Mouse (Mus musculus): Measurements from ENCODE around the gene Krt32. TPM values are rescaled to one million over a fixed set of nuclear protein-coding genes. Genes with fewer than 3 reads are reported as not detected.

Gene Krt32
- total RNA-seq (2021): not detected
- long read RNA-seq, experiment 1, transcript Krt32-201 (7 exons, 1,664 nt): major isoform, 7 of 8 reads
- long read RNA-seq, experiment 1, partial matches to known transcripts: 1 of 8 reads
- long read RNA-seq, experiment 1, other reads (novel, unspliced or antisense): 0 of 8 reads
- long read RNA-seq, experiment 2: 0 reads

GRCm38 (mm10) chr11:100087861-100088260 lies at the start of gene Krt32:
Gene Krt32 (minus strand): TSS chr11:100088226.
- DNase-seq (ENCODE audit: low spot score in 2 of 2): no peak

DNA sequence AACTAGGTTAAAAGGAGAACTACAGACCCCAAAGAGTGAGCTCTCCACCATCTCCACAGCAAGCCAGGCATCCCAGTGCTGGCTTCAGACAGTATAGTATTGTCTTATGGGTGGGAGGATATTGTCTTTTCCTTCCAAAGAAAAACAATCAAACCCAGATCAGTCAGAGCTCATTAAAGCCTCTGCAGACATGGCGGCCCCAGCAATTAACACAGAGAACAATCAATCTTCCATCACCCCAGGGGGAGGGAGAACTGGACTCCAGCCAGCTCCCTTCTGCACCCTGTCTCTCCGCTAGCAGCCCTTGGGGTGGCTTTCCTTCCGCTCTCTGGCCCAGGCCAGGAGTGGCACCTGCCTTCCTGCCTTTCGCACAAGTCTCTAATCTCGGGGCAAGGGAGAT lies 49.7 kb upstream of the Krt32 start:
- no peak for DNase-seq (ENCODE audit: low spot score in 2 of 2)

DNA sequence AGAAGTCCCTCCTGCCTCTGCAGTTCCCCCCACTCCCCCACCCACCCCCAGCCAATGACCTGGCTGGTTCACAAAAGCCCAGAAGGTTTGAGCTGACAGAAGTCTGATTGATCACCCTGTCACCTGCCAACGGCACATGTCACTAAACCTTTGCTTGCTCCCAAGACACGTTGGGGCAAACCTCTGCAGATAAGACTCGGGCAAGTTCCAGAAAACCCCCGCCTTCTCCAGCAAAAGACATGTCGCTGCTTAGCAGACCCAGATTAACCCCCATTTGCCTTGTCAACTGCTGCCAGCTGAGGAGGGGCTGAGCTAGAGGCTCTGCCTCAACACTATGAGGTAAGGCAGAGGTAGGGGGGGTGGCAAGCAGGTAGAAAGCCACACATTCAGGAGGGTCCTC lies 48.5 kb upstream of the Krt32 start:
- DNase-seq (ENCODE audit: low spot score in 2 of 2): no peak

DNA sequence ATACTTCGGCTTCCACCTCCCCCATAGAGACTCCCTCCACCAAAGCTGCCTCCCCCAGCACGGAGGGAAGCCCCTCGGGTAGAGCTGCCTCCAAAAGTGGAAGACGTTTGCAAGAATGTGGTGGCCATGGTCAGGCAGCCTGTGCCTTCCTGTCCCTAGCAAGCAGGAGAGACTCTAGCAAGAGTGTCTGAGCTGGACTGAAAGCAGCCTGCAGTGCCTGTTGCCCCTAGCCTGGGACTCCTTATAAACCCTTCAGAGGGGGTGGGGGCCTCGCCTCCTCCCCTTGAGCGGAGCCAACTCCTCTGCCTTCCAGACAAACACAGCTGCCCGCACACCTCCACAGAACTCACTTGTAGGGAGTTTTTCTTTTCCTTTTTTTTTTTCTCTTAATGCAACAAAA lies 47.7 kb upstream of the Krt32 start, which contains the start of gene Krt15:
Gene Krt15 (minus strand): TSS at position 198 of the 400 bp plus-strand sequence.
- no peak for DNase-seq (ENCODE audit: low spot score in 2 of 2)

DNA sequence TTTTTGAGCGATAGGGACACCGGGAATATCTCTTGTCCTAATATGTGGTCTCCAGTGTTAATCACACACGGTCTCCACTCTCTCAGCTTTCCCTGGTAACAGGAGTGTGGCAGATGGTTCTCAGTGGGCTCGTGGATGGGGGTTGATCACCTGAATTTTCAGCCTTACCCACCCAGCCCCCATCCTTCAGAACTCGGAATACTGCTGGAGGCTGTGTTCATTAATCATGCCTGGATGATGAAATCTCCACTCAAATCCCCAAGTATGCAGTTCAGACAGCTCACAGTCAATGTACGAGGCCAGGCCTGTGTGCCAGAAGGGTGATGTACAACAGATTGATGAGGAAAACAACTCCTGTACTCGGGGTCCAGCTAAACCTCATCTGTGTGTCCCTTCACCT lies 36.9 kb upstream of the Krt32 start:
- no peak for DNase-seq (ENCODE audit: low spot score in 2 of 2)

DNA sequence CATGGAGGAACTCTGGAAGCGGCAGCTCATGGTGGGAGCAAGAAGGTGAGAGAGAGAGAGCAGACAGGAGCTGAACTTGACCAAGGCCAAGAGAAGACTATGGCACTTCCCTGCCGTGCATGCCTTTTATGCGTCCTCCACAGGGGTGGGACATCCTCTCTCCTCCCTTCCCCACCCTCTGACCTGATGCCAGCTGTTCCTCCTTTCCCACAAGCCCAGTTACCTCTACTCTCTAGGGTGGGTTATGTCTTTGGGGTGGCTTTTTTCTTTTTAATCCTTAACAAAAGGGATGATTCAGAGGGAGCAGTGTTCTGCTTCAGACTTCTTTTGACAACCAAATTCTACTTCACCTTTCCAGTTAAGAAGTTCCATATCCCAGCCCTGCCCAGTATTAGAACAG lies 33.4 kb upstream of the Krt32 start, which contains the start of gene Krt13:
Gene Krt13 (minus strand): TSS at position 101 of the 400 bp plus-strand sequence.
- no peak for DNase-seq (ENCODE audit: low spot score in 2 of 2)

GRCm38 (mm10) chr11:100120331-100120730 lies 32.3 kb upstream of the Krt32 start:
- no peak for DNase-seq (ENCODE audit: low spot score in 2 of 2)

DNA sequence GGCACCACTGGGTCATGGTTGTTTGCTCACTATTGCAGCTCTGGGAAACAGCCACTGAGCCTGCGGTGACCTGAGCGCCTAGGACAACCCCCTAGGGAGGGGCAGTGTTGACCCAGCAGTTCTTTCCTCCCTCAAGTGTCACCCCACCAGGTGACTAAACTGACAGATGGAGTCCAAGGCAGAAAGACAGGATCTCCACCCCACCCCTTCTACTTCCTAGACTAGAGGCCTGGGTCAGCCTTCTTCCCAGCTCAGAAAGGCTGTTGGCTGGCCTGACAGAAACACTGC lies 25.7 kb upstream of the Krt32 start:
- no peak for DNase-seq (ENCODE audit: low spot score in 2 of 2)

DNA sequence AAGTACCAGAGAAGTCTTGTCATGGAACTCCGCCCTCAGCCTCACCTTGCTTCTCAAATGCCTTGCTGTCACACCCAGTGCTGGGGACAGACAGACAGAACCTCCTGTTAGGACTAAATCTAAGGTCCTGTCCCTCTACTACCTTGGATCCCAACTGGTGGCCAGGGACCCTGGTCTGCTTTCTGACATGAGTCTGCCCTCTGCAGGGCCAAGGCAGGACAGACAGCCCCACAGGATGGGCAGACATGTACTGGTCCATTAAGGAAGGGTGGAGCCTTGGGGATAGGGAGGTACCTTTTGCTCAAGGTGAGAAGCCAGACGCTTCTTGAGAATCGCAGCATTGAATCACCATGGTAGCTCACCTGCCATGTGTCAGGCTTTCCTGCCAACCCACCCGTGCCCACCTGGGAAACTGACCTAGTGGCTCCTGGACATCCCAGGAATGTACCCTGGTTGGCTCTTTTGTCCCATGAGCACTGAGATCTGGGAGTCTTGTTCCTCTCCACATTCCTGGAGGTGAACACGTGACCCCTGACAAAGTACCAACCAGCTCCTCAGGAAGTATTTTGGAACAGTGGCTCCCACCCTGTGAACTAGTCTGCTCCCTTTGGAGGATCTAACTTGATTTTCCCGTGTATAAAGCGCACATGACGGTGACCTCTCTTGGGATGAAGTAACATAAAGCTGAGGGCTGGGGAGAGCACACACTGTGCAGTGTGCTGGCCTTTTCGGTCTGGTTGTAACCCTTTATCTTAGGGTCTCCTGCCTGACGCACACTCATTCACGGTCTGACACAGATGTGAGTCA lies 25.1 kb upstream of the Krt32 start:
- DNase-seq (ENCODE audit: low spot score in 2 of 2): no peak

GRCm38 (mm10) chr11:100105576-100106122 lies 17.6 kb upstream of the Krt32 start, which contains the start of gene Krt36:
Gene Krt36 (minus strand): TSS chr11:100105626.
- DNase-seq (ENCODE audit: low spot score in 2 of 2): no peak

DNA sequence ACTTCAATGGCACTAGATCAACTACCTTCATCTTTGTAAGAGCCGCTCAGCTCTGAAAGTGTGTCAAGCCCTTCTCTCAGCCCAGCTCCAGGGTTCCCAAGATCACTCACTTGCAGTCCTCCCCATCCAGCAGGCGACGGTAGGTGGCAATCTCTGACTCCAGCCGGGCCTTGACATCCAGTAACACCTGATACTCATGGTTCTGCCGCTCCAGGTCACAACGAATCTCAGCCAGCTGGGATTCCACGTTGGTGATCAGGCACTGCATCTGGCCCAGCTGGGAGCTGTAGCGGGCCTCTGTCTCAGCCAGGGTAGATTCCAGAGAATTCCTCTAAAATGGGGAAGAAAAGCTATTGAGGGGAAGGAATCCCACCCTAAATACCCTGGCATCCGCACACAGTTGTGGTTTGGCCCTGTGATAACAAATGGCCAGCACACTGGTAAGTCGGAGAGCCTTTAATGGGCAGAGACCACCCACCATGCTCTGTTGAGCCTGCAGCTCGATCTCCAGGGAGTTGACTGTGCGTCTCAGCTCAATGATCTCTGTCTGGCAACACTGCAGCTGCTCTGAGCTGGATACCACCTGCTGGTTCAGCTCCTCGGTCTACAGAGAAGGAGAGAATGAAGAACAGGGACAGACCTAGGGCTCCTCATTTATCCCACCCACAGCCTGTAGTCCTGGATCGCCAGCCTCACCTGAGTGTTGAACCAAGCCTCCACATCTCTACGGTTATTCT lies 14.8 kb upstream of the Krt32 start:
- no peak for DNase-seq (ENCODE audit: low spot score in 2 of 2)

DNA sequence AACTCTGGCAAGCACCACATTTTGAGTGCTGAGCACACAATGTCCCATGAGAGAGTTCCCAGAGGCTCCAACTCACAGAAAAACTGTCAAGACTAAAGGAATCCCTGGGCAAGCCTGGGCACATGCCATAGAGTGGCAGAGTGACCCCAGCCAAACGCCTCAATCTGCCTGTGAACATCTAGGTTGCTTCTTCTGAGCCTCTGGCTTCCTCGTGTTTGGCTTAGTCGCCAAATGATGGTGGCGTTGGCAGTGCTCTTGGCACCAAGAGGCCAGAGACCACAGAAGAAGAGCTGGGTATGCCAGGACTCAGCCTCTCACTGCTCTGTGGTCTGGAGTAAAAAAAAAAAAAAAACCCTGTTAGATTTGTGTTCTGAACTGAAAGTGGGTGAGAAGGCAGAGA lies 12.4 kb upstream of the Krt32 start:
- DNase-seq (ENCODE audit: low spot score in 2 of 2): no peak

GRCm38 (mm10) chr11:100097819-100098218 lies 9.8 kb upstream of the Krt32 start:
- DNase-seq (ENCODE audit: low spot score in 2 of 2): no peak

DNA sequence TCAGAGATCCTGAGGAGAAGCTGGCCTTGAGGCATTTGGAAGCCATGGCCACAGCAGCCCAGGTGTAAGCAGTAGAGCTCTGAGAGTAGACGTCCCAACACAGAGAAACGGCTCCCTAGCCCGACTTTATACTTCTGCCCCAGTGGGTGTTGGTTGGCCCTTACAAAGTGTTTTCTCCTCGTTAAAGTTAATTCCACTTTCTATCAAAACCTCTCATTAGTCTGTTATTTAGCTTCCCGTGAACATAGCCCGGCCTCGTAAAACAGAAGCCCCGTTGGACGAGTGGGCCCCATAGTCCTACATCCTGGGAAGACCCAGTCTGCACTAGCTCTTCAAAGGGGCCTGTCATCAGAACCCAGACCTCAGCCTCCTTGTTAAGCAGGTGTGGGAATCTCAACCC lies 8.1 kb upstream of the Krt32 start, which contains the start of gene Krt35:
Gene Krt35 (minus strand): TSS at position 101 of the 400 bp plus-strand sequence.
- DNase-seq (ENCODE audit: low spot score in 2 of 2): no peak

DNA sequence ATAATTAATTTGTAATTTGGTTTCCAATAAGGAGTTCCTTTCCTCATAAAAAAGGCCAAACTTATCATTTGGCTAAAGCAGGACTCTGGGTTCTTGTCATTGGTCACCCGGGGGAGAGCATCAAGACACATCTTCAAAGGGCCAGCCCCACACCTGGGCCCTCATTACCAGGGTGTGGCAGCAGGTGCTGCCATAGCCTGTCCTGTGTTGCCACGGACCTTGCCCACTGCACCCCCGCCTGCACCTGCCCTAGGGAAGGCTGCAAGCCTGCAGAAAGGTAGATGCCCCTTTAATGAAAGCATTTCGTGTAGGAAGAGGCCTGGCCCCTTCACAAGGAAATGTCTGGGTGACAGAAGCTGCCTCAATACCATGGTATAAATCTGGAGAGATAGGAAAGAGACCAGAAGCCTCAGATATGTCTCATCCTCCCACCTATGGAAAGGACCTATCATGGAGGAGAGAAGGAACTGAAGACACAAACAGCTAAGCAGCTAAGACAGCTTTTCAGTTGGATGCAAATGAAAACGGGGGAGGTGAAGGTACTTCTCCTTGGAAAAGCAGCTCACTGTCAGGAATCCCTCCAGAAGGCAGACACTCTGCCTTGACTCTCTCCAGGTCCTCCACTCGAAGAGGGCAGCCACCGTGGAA lies 476 bp upstream of the Krt32 start:
- DNase-seq (ENCODE audit: low spot score in 2 of 2): no peak

DNA sequence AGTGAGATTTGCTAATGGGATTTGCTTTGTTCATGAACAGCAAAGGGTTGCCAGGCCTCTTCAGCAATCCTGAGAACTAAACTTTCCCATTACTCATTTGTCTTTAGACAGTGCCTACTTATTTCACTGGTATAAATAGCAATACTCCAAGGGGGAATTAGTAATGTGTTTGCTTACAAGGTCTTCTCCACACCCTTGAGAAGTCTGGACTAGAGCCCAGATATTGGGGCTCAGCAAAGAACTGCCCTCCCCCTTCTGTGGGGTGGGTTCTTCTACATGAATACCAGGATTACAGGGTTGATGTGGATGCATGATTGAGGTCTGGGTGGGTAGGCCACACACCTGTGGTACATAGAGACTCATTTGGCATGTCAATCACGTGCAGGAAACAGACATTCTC lies 14.2 kb downstream of the Krt32 start:
- DNase-seq (ENCODE audit: low spot score in 2 of 2): no peak

GRCm38 (mm10) chr11:100067293-100068036 lies 20.6 kb downstream of the Krt32 start:
- no peak for DNase-seq (ENCODE audit: low spot score in 2 of 2)

GRCm38 (mm10) chr11:100066236-100067010 lies 21.6 kb downstream of the Krt32 start:
- no peak for DNase-seq (ENCODE audit: low spot score in 2 of 2)

GRCm38 (mm10) chr11:100058875-100059274 lies 29.2 kb downstream of the Krt32 start:
- DNase-seq (ENCODE audit: low spot score in 2 of 2): no peak

Data from gastrocnemius, postnatal 4 days (tissue).